Mouse (Mus musculus): ENCODE data around the gene Abl1. TPM values are rescaled to one million over a fixed set of nuclear protein-coding genes. Genes with fewer than 3 reads are reported as not detected.

Abl1 gene
- total RNA-seq, 2 experiments from 2014 or later: 21.9 to 25.2 TPM

GRCm38 (mm10) chr2:31745741-31746243 is 57.6 kb downstream of the Abl1 start:
- DNase-seq: no peak

GRCm38 (mm10) chr2:31746835-31747234 is 58.7 kb downstream of the Abl1 start:
- DNase-seq: no peak

- peak; percentile 70 for DNase-seq
Observed at GRCm38 (mm10) chr2:31749046-31749709, 61.0 kb downstream of the Abl1 start.

DNA sequence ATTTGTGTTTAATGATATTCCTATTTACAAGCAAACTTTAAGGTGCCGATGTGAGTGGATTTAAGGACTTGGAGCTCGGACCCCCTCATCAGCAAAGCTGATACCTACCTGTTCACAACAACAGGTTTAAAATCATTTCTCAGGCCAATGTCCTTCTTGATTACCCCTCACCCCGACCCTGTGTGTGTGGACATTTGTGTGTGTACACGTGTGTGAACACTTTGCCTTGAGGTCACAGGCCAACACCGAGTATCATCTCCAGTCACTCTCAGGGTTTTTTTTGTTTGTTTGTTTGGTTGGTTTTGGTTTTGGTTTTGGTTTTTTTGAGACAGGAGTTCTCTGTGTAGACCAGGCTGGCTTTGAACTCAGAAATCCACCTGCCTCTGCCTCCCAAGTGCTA is 62.0 kb downstream of the Abl1 start:
- no peak for DNase-seq

DNA sequence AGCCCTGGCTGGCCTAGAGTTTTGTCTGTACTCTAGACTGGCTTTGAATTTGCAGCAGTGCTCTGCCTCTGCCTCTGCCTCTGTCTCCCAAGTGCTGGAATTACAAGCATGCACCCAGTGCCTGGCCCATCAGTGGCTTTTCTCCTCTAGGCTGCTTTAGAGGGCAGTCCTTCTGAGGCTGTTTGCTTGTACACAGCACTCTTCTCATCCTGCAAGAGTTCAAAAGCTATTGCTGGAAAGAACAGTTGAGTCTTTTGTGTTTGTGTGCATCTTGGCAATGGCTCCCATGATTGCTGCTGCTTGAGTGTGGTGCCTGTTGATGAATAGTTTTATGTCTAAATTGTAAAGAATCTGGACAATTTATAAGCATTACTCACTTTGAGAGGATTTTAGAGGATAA is 69.3 kb downstream of the Abl1 start:
- no peak for DNase-seq

DNA sequence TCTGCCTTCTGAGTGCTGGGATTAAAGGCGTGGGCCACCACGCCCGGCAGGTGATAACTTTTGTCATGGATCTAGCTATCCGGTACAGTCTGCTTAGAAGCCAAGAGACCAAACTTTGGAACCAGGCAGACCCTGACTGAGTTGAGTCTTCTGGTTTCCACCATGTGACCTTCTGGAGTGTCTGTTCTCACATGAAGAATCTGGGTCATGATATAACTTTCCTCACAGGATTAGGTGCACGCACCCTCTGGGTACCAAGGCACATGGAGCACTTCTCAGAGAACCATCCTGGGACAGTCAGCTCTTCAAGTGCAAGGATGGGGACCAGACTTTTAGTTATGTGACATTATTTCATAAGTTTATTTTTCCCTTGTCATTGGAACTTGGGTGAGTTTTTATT is 70.8 kb downstream of the Abl1 start:
- DNase-seq: no peak

DNA sequence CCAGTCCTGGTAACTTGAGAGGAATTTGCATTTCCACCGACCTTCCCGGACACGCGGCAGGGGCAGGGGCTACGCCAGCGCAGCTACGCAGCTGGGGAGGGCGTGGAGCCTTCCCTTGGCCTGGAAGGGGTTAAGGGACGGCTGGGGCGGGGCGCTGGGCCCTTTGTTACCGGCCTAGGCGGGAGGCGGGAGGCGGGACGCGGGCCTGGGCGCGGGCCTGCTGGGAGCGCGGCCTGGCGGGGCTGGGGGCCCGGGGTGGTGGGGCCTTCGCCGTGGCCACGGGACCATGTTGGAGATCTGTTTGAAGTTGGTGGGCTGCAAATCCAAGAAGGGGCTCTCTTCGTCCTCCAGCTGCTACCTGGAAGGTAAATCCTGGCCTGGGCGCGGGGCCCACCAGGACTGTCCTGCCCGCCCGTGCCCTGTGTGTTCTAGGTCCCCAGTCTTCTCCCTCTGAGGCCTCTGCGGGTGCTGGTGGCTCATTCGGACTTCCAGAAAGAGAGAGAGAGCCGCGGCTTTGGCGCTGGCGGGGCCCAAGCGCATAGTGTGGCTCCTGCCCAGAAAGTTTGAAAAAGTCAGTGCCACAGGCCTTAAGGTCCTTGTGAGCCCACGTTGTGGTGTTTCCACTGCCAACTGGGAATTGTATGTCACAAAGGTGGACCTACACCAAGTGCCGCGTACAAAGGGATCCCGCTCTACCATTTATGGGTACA is 71.7 kb downstream of the Abl1 start:
- peak; percentile 85 for DNase-seq

- DNase-seq: no peak
Observed at GRCm38 (mm10) chr2:31760486-31760885, 72.3 kb downstream of the Abl1 start.

DNA sequence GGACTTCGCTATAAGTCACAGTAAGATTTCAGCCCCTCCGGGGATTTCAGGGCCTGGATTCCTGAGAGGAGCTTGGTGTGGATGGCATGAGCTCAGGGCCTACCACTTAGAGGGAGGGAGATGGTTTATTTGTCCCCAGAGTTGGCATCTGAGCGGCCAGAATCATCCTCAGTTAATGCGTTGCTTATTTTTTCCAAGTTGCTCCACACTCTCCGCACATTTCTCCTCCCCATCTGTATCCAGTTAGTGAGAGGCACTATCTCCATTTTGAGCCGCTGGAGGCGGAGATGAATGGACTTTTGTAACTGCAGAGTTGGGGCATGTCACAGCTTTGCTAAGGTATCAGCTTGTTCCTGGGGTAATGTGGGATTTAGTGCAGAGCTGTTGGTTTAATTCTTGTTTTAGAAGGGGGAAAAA is 72.9 kb downstream of the Abl1 start:
- no peak for DNase-seq

GRCm38 (mm10) chr2:31761585-31761984 is 73.4 kb downstream of the Abl1 start:
- no peak for DNase-seq

DNA sequence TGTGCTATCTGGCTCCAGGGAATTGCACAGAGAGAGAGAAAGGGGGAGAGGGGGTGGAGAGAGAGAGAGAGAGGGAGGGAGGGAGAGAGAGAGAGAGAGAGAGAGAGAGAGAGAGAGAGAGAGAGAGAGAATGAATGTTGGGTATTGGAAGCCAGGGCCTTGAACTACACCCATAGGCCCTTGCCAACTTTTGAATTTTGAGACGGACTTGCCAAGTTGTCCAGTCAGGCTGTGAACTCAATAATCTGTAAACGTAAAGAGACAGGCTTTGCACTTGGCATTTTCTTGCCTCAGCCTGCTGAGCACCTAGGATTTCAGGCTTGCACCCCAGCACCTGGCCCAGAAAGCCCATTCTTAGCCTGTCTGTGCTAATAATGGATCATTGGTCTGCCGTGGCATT is 74.0 kb downstream of the Abl1 start:
- DNase-seq: no peak

DNA sequence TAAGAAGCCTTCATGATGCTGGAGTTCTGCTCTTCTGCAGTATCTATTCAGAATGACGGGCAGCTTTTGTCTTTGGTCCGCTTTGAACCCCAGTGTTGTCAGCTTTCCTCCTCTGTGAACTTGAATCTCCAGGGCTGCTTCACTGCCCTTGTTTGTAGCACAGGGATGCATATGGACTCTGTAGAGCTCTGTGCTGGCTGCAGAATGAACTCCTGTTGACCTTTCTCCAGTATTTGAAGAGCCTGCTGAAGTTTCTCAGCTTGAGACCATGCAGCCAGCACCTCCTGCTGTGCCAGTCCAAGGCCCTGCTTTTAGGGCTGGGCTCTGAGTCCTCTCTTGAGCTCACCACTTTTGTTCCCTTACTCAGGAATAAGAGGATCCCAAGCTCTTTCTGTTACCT is 74.7 kb downstream of the Abl1 start:
- no peak for DNase-seq

DNA sequence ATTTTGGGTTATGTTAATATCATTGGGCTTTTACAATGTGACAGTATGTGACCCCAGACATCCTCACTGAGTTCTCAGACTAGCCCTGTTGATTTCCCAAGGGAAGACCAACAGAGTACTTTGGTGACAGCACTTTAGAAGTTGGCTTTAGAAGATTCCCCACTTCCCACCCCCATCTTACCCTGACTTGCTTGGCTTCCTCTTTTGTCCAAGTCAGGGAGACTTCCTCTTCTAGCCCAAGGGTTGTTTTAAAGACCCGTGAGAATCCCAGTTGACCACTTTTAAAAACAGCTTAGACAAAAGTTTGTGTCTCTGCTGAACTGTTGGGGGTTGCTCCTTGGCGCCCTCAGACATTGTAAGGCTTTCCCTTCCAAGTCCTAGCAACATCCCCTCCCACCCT is 75.1 kb downstream of the Abl1 start:
- no peak for DNase-seq

GRCm38 (mm10) chr2:31767104-31767503 is 78.9 kb downstream of the Abl1 start:
- DNase-seq: no peak

- no peak for DNase-seq
Observed at GRCm38 (mm10) chr2:31767815-31768214, 79.6 kb downstream of the Abl1 start.

DNA sequence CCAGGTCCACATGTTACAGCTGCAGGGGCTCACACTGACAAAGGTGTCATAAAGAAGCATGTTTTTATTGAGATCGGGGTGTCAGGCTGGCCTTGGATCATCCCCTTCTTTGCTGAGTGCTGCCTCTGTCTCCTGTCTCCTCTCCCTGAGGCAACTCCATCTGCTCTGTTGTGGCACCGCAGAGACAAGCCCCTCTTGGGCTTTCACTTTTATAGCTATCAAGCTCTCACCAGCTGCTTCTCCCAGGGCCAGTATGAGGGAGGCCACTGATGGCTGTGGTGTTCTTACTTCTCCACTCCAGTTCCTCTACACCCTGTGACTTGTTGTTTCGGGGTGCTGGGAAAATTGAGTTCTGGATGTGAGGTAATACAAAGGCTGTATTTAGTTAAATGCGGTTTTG is 80.9 kb downstream of the Abl1 start:
- no peak for DNase-seq

GRCm38 (mm10) chr2:31769631-31770111 is 81.5 kb downstream of the Abl1 start:
- DNase-seq: peak; percentile 72

- DNase-seq: peak; percentile 88
Observed at GRCm38 (mm10) chr2:31770781-31771441, 82.7 kb downstream of the Abl1 start.

- no peak for DNase-seq
Observed at GRCm38 (mm10) chr2:31776479-31776878, 88.3 kb downstream of the Abl1 start.

GRCm38 (mm10) chr2:31779258-31779657 is 91.1 kb downstream of the Abl1 start:
- no peak for DNase-seq

DNA sequence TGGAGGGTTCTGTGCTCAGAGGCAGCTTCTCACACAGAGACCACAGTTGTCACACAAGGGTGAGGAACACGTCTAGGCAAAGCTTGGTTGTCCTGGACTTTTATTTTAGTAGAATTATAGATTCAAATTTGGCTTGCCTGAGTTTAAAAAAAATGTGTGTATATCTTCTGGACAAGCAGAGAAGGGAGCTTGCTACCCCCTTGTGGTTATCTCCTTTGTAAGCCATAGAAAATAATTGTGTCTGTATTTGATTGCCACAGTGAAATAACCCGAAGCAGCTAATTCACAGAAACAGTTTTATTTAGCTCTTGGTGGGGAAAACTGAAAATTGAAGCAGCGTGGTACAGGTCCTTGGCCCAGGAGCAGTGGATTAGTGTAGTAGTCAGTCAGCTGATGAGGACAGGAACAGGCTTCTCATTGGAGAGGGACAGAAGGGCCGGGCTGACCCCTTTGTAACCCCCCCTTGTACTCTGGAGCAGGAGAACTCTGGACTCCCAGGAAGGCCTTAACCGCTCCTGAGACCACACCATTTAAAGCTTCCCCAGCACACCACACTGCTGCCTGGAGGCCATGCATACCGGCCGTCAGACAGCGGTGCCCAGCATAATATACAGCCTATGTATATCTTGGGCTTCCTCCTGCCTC is 94.9 kb downstream of the Abl1 start:
- DNase-seq: no peak

GRCm38 (mm10) chr2:31785074-31785473 is 96.9 kb downstream of the Abl1 start:
- peak; percentile 69 for DNase-seq

DNA sequence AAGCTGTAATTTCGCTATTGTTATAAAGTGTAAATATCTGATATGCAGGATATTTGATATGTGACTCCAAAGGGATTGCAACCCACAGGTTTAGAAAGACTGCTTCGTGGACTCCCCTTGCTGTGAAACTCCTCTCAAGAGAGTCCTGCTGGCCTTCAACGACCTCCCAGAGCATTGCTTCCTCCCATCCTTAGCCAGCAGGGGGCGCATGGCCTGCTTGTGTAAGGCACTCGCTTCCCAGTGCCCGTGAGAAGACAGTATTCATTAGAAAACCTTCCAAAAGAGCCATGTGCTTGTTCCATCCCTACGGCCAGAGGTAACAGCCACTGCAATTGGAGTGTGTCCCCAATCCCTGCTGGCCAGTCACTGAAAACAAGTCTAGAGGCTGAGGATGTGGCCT is 98.9 kb downstream of the Abl1 start:
- DNase-seq: peak; percentile 43

All from gastrocnemius, postnatal 25 days (tissue).